Mouse (Mus musculus) megakaryocyte, embryonic 14.5 days (primary cell): ENCODE results near the gene Psmb10. TPM values are rescaled to one million over a fixed set of nuclear protein-coding genes. Genes with fewer than 3 reads are reported as not detected.
A peak's percentile ranks its signal among the peaks of the same experiment; 100 is the strongest.

Experiments used
- H3K27me3 ChIP-seq: replicated peaks from 2 replicates; pipeline ENCODE3; 2012; ENCODE audit warnings: inconsistent platforms
- H3K36me3 ChIP-seq: replicated peaks from 2 replicates; pipeline ENCODE3; 2012; ENCODE audit warnings: low read length, inconsistent platforms, mixed read lengths
- H3K4me1 ChIP-seq: 2 replicates; pipeline ENCODE4 v1.6.1; 2012; ENCODE audit warnings: inconsistent platforms
- H3K4me3 ChIP-seq: replicated peaks from 2 replicates; pipeline ENCODE3; 2012; ENCODE audit warnings: moderate library complexity, mild to moderate bottlenecking, inconsistent platforms
- H3K9me3 ChIP-seq: 2 replicates; pipeline ENCODE4 v1.6.1; 2012; ENCODE audit warnings: inconsistent platforms
- FLI1 ChIP-seq: IDR thresholded peaks from 2 replicates; pipeline ENCODE4 v1.6.1; 2012; ENCODE audit warnings: low read length, inconsistent platforms, mixed read lengths
- GATA1 ChIP-seq: IDR thresholded peaks from 3 replicates; pipeline ENCODE4 v1.6.1; 2012; ENCODE audit warnings: mixed read lengths, low read length, inconsistent platforms, borderline replicate concordance
- polyA plus RNA-seq: library from polyadenylated mRNA; stranded (reverse); fragments of >175 nt; gene quantifications from 2 replicates; pipeline ENCODE4 v1.2.3, GENCODE M21; 2012; ENCODE audit warnings: low replicate concordance; ENCODE audit not compliant: insufficient read depth

Gene Psmb10
- polyA plus RNA-seq, 1 experiment: 341 TPM

GRCm38 (mm10) chr8:105919390-105919789 lies 18.9 kb downstream of the Psmb10 start:
- Histone ChIP-seq H3K4me1 (peaks cover 70% of the 10 kb centered on the region), H3K27me3 (no peaks in the 10 kb centered on the region), H3K9me3 (no peaks in the 10 kb centered on the region), H3K4me3 (no peak overlapping the region), H3K36me3 (peaks cover 68% of the 10 kb centered on the region)
- no peak for TF ChIP-seq GATA1

- no peaks in the 10 kb centered on the region for H3K9me3 ChIP-seq
- H3K4me1 ChIP-seq: peaks cover 32% of the 10 kb centered on the region
- H3K27me3 ChIP-seq: no peaks in the 10 kb centered on the region
- TF ChIP-seq GATA1: no peak
- no peak for TF ChIP-seq FLI1
- H3K4me3 ChIP-seq: peak overlapping the region; percentile 98
- H3K36me3 ChIP-seq: peaks cover 11% of the 10 kb centered on the region
These were observed 37.2 kb downstream of the Psmb10 start for GRCm38 (mm10) chr8:105900941-105901616.

GRCm38 (mm10) chr8:105900180-105900940 lies 37.9 kb downstream of the Psmb10 start, which contains the start of gene Pskh1:
Pskh1 (plus strand) TSS chr8:105900441.
- TF ChIP-seq FLI1 (no peak), GATA1 (no peak)
- Histone ChIP-seq H3K36me3 (peaks cover 9% of the 10 kb centered on the region), H3K27me3 (no peaks in the 10 kb centered on the region)

GRCm38 (mm10) chr8:105897801-105898480 lies 40.3 kb downstream of the Psmb10 start:
- TF ChIP-seq FLI1: no peak
- TF ChIP-seq GATA1: no peak
- H3K27me3 ChIP-seq: no peaks in the 10 kb centered on the region
- peaks cover 26% of the 10 kb centered on the region for H3K36me3 ChIP-seq
- H3K4me1 ChIP-seq: peaks cover 35% of the 10 kb centered on the region
- H3K9me3 ChIP-seq: no peaks in the 10 kb centered on the region
- H3K4me3 ChIP-seq: no peak overlapping the region

More at GRCm38 (mm10) chr8:105900180-105900940, 37.9 kb downstream of the Psmb10 start, which contains the start of gene Pskh1:
- no peaks in the 10 kb centered on the region for H3K9me3 ChIP-seq
- H3K4me3 ChIP-seq: peak within 1 kb of the TSS; percentile 98
- peaks cover 36% of the 10 kb centered on the region for H3K4me1 ChIP-seq

DNA sequence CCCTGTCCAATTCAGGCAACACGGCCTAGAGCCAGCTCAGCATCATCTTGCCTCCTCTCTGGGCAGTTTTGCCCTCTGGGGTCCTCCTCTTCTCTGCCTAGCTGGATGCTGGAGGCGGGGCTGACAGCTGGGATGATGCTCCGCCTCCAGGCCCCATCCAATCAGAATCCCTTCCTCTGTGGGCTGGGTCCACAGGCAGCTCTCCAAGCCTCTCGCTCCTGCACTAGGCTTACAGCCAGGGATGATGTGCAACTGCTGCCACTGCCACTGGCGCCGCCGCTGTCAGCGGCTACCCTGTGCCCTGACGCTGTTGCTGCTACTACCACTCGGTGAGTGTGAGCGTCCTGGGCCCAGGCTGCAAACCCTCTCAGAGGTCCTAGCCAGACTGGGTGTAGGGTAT lies 44.9 kb downstream of the Psmb10 start, which contains the start of gene Nrn1l:
TSS of gene Nrn1l (plus strand) at position 229 of the 400 bp plus-strand sequence.
- TF ChIP-seq FLI1: no peak
- no peak for TF ChIP-seq GATA1
- peaks cover 71% of the 10 kb centered on the region for H3K36me3 ChIP-seq
- no peaks in the 10 kb centered on the region for H3K9me3 ChIP-seq
- no peak within 1 kb of the TSS for H3K4me3 ChIP-seq
- H3K4me1 ChIP-seq: peaks cover 19% of the 10 kb centered on the region
- H3K27me3 ChIP-seq: no peaks in the 10 kb centered on the region

DNA sequence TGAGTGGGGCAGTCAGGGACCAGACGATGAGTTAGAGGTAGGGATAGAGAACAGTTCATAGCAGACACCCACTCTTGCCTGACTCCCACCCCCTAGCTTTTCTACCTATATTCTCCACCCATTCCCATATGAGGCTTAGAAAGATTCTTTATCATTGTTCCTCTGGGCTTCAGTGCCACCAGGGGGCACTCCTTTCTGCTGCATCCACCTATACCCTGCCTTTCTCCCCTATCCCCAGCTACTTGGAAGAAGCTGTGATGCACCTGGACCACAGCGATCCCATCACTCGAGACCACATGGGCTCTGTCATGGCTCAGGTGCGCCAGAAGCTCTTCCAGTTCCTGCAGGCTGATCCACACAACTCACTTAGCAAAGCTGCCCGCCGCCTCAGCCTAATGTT lies 45.8 kb downstream of the Psmb10 start:
- Histone ChIP-seq H3K4me1 (peaks cover 19% of the 10 kb centered on the region), H3K36me3 (peaks cover 80% of the 10 kb centered on the region), H3K9me3 (no peaks in the 10 kb centered on the region), H3K27me3 (no peaks in the 10 kb centered on the region), H3K4me3 (no peak overlapping the region)
- TF ChIP-seq GATA1 (no peak), FLI1 (no peak)

- no peaks in the 10 kb centered on the region for H3K27me3 ChIP-seq
- TF ChIP-seq FLI1 (no peak), GATA1 (no peak)
- peaks cover 96% of the 10 kb centered on the region for H3K36me3 ChIP-seq
- peaks cover 15% of the 10 kb centered on the region for H3K4me1 ChIP-seq
- H3K9me3 ChIP-seq: no peaks in the 10 kb centered on the region
- H3K4me3 ChIP-seq: no peak overlapping the region
These were observed 47.4 kb downstream of the Psmb10 start for GRCm38 (mm10) chr8:105890870-105891269.

DNA sequence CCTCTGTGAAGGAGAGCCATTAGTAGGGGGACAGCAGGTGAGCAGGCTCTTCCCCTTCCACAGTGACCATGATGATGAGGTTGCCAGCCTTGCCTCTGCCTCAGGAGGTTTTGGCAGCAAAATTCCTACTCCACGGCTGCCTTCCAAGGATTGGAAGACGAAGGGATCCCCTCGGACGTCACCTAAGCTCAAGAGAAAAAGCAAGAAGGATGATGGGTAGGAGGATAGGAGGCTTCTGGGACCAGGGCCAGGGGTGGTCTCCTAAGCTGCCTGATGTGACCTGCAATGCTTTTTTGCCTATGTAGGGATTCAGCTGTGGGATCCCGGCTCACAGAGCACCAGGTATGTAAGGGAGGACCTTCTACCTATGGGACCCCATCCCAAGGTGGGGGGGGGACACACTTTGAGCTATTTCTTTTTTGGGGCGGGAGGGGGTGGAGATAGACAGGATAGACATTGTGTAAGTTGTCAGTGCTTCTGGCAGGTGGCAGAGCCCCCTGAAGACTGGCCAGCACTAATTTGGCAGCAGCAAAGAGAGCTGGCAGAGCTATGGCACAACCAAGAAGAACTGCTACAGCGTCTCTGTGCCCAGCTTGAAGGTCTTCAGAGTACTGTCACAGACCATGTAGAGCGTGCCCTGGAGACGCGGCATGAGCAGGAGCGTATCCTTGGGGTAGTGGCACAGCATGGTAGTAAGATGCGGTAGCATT lies 48.3 kb downstream of the Psmb10 start:
- H3K4me3 ChIP-seq: no peak overlapping the region
- H3K27me3 ChIP-seq: no peaks in the 10 kb centered on the region
- no peaks in the 10 kb centered on the region for H3K9me3 ChIP-seq
- H3K36me3 ChIP-seq: peaks cover 99% of the 10 kb centered on the region
- TF ChIP-seq FLI1: no peak
- TF ChIP-seq GATA1: no peak
- peaks cover 8% of the 10 kb centered on the region for H3K4me1 ChIP-seq

Other genes with a start within 250 kb of the Psmb10 start
- 26.9 and 57.9 TPM in 2 replicates for gene Acd, start 237.3 kb downstream of the Psmb10 start, polyA plus RNA-seq
- 7.8 and 19.1 TPM in 2 replicates for gene Pard6a, start 237.3 kb downstream of the Psmb10 start, polyA plus RNA-seq
- not detected in 2 replicates for gene 4933405L10Rik, start 230.8 kb downstream of the Psmb10 start, polyA plus RNA-seq
- gene Enkd1, start 230.2 kb downstream of the Psmb10 start, polyA plus RNA-seq: 22.7 and 26.1 TPM in 2 replicates
- gene Gfod2, start 179.8 kb downstream of the Psmb10 start, polyA plus RNA-seq: 3.0 and 9.7 TPM in 2 replicates
- 10.3 and 11.1 TPM in 2 replicates for gene Ranbp10, start 111.1 kb downstream of the Psmb10 start, polyA plus RNA-seq
- gene Tsnaxip1, start 110.7 kb downstream of the Psmb10 start, polyA plus RNA-seq: not detected in 2 replicates
- gene Cenpt, start 85.2 kb downstream of the Psmb10 start, polyA plus RNA-seq: 22.5 and 23.5 TPM in 2 replicates
- gene Thap11, start 83.3 kb downstream of the Psmb10 start, polyA plus RNA-seq: 12.4 and 38.2 TPM in 2 replicates
- 5.8 and 51.6 TPM in 2 replicates for gene Nutf2, start 77.9 kb downstream of the Psmb10 start, polyA plus RNA-seq
- 8.0 and 13.1 TPM in 2 replicates for gene Edc4, start 57.6 kb downstream of the Psmb10 start, polyA plus RNA-seq
- 0.22 TPM in 1 of 2 replicates, not detected in the other for gene Nrn1l, start 44.9 kb downstream of the Psmb10 start, polyA plus RNA-seq
- gene Pskh1, start 38.0 kb downstream of the Psmb10 start, polyA plus RNA-seq: 5.6 and 11.1 TPM in 2 replicates
- 0.39 TPM in 1 of 2 replicates, not detected in the other for gene Ctrl, start 4.6 kb downstream of the Psmb10 start, polyA plus RNA-seq
- gene Lcat, start 4.9 kb upstream of the Psmb10 start, polyA plus RNA-seq: 0.66 TPM in 1 of 2 replicates, not detected in the other
- gene Slc12a4, start 27.7 kb upstream of the Psmb10 start, polyA plus RNA-seq: 4.5 and 6.7 TPM in 2 replicates
- 0.46 TPM in 1 of 2 replicates, not detected in the other for gene Dpep3, start 41.0 kb upstream of the Psmb10 start, polyA plus RNA-seq
- gene Dus2, start 52.9 kb upstream of the Psmb10 start, polyA plus RNA-seq: 3.6 TPM in 1 of 2 replicates, not detected in the other
- not detected in 2 replicates for gene Dpep2nb, start 67.5 kb upstream of the Psmb10 start, polyA plus RNA-seq
- 3.7 and 10.4 TPM in 2 replicates for gene Ddx28, start 73.4 kb upstream of the Psmb10 start, polyA plus RNA-seq
- gene Nfatc3, start 120.4 kb upstream of the Psmb10 start, polyA plus RNA-seq: 1.7 and 3.2 TPM in 2 replicates
- gene Esrp2, start 198.5 kb upstream of the Psmb10 start, polyA plus RNA-seq: 1.6 and 7.5 TPM in 2 replicates
- gene Pla2g15, start 212.0 kb upstream of the Psmb10 start, polyA plus RNA-seq: 16.9 and 32.0 TPM in 2 replicates
- 3.1 and 3.6 TPM in 2 replicates for gene Slc7a6, start 230.4 kb upstream of the Psmb10 start, polyA plus RNA-seq